Mouse (Mus musculus) hindbrain, embryonic 14.5 days (tissue): ENCODE data around the gene Tns4. TPM values are rescaled to one million over a fixed set of nuclear protein-coding genes. Genes with fewer than 3 reads are reported as not detected.

Experiments
- ATAC-seq: fragments of 200-750 bp; cut with Nextera tagmentation; 2 replicates; pipeline ENCODE4 v1.8.0; 2017; ENCODE audit warnings: moderate number of reproducible peaks, mild to moderate bottlenecking, moderate TSS enrichment, moderate library complexity; ENCODE audit not compliant: low FRiP score
- DNase-seq: peaks from one replicate; pipeline ENCODE4 v3.0.0-alpha.2; 2015; ENCODE audit warnings: low spot score
- H3K27ac ChIP-seq: fragments of 300-500 bp; sonication (generic); 2 replicates; pipeline ENCODE4 v1.5.1; 2014; ENCODE audit warnings: mild to moderate bottlenecking, moderate library complexity
- H3K27me3 ChIP-seq: fragments of 300-500 bp; sonication (generic); 2 replicates; pipeline ENCODE4 v1.6.1; 2014; ENCODE audit warnings: mild to moderate bottlenecking, low read length, mixed read lengths; ENCODE audit not compliant: control insufficient read depth, insufficient read depth
- H3K36me3 ChIP-seq: fragments of 300-500 bp; sonication (generic); replicated peaks from 2 replicates; pipeline ENCODE4 v1.6.1; 2014; ENCODE audit not compliant: control insufficient read depth, insufficient read depth
- H3K4me1 ChIP-seq: fragments of 300-500 bp; sonication (generic); replicated peaks from 2 replicates; pipeline ENCODE4 v1.6.1; 2014; ENCODE audit warnings: antibody characterized with exemption, low read length, mixed read lengths; ENCODE audit not compliant: control insufficient read depth, insufficient read depth
- H3K4me2 ChIP-seq: fragments of 300-500 bp; sonication (generic); replicated peaks from 2 replicates; pipeline ENCODE4 v1.6.1; 2014; ENCODE audit warnings: mild to moderate bottlenecking, moderate library complexity
- H3K4me3 ChIP-seq: fragments of 300-500 bp; sonication (generic); replicated peaks from 2 replicates; pipeline ENCODE4 v1.5.1; 2014; ENCODE audit warnings: mild to moderate bottlenecking, low read length
- H3K9ac ChIP-seq: fragments of 300-500 bp; sonication (generic); 2 replicates; pipeline ENCODE4 v1.6.1; 2014
- H3K9me3 ChIP-seq: fragments of 300-500 bp; sonication (generic); 2 replicates; pipeline ENCODE4 v1.6.1; 2016; ENCODE audit warnings: low read length; ENCODE audit not compliant: control insufficient read depth
- WGBS: fragments of 180-500 bp; shearing (Covaris S2); extraction: QIAGEN DNeasy Blood & Tissue Kit; methylation state at CpG from one replicate; pipeline ENCODE4 v1.1.7; 2014; 5-methylcytosine and 5-hydroxymethylcytosine counted together
- polyA plus RNA-seq: library from polyadenylated mRNA; unstranded; fragments of >200 nt; fragmentation: Nextera tagmentation; extraction: Ambion mirVana; gene quantifications from 2 replicates; pipeline ENCODE4 v1.2.1, GENCODE M21; 2014

The Tns4 gene
- polyA plus RNA-seq, 1 experiment from 2014 or later, result 0.20 TPM

GRCm38 (mm10) chr11:99098924-99099323 lies 9.8 kb upstream of the Tns4 start:
- WGBS, result 92% methylated on average over 9 of the region's 9 CpGs
- no peaks in the 10 kb centered on the region for H3K27me3 ChIP-seq
- H3K9ac ChIP-seq, result no peak overlapping the region
- no peaks in the 10 kb centered on the region for H3K4me1 ChIP-seq
- ATAC-seq (no peak), DNase-seq (no peak)
- no peak overlapping the region for H3K4me2 ChIP-seq
- H3K27ac ChIP-seq, result no peak overlapping the region
- no peaks in the 10 kb centered on the region for H3K36me3 ChIP-seq
- no peaks in the 10 kb centered on the region for H3K9me3 ChIP-seq
- no peak overlapping the region for H3K4me3 ChIP-seq

DNA sequence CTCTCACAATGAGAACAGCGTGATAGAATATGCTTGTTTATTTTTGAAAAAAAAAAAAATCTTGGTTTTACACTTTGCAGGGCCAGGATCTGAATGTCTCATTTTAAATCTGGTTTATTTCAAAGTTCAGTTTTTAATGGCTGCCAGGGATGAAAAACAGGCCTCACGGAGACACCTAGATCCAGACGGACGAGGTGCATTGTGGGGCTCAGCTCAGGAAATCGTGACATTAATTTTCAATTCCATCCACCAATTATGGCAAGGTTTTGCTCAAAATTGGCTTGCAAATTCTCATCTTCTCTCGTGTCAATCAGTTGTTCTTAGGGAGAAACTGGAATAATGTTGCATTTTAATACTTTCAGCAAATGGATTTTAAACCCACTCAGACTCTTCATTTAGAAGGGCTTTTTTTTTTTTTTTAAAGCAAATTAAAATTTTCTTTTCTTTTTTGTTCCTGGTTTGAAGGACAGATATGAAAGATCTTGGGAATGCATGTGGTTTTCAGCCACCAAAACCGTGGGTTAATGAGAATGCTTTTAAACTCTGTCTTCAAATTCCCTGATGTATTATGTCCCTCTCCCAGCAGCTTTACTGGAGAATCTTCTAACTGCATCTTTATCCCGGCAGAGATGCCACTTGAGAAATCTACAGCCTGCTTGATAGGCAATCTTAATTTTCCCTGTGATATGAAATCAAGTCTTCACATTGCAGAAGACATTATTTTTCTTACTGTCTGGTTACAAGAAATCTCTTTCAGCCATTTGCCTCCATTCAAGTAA lies 8.1 kb upstream of the Tns4 start:
- no peaks in the 10 kb centered on the region for H3K4me1 ChIP-seq
- H3K27me3 ChIP-seq, result no peaks in the 10 kb centered on the region
- DNase-seq, result no peak
- H3K36me3 ChIP-seq, result no peaks in the 10 kb centered on the region
- 76% methylated on average over 8 of the region's 8 CpGs for WGBS
- H3K9ac ChIP-seq, result no peak overlapping the region
- H3K4me3 ChIP-seq, result no peak overlapping the region
- H3K9me3 ChIP-seq, result no peaks in the 10 kb centered on the region
- H3K4me2 ChIP-seq, result no peak overlapping the region
- ATAC-seq, result no peak
- H3K27ac ChIP-seq, result no peak overlapping the region

- Histone ChIP-seq H3K4me3 (no peak overlapping the region), H3K4me1 (no peaks in the 10 kb centered on the region), H3K36me3 (no peaks in the 10 kb centered on the region), H3K4me2 (no peak overlapping the region), H3K9me3 (no peaks in the 10 kb centered on the region), H3K27ac (no peak overlapping the region), H3K9ac (no peak overlapping the region), H3K27me3 (no peaks in the 10 kb centered on the region)
- 85% methylated on average over 4 of the region's 4 CpGs for WGBS
- DNase-seq (no peak), ATAC-seq (no peak)
These were observed 7.3 kb upstream of the Tns4 start for GRCm38 (mm10) chr11:99096417-99096816.

GRCm38 (mm10) chr11:99095759-99096158 lies 6.7 kb upstream of the Tns4 start:
- Histone ChIP-seq H3K9me3 (no peaks in the 10 kb centered on the region), H3K4me3 (no peak overlapping the region), H3K4me1 (no peaks in the 10 kb centered on the region), H3K36me3 (no peaks in the 10 kb centered on the region), H3K9ac (no peak overlapping the region), H3K27me3 (no peaks in the 10 kb centered on the region), H3K4me2 (no peak overlapping the region), H3K27ac (no peak overlapping the region)
- no peak for DNase-seq
- WGBS, result 83% methylated on average over 4 of the region's 4 CpGs
- ATAC-seq, result no peak

DNA sequence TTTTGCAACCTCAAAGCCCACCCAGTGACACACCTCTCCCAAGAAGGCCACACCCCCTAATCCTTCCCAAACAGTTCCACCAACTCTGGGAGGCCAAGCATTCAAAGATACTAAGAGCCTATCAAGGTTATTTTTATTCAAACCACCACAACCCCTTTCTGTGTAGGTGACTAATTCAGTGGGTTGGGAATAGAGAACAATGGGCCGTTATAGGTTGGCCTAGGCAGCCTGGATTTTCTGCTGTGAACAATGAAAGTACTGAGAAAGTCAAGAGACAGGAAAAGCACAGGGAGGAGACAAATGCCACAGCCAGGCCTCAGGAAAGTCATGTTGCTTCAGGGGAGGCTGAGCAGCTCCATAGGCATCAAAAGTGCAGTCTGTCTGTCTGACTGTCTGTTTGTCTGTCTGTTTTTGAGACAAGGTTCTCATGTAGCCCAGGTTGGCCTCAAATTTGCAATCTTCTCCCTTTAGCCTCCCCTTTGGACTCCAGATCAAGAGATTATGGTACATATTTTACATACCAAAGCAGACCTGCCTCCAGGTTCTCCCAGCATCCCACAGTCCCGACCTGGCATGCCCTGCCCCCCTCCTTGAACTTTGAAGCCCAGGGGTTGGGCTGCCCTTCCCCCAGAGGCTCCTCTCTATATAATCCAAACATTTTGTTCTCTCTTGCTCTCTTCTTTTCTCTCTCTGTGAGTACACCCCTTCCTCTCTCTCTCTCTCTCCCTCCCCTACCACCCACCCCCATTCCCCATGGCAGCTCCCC lies 6.0 kb upstream of the Tns4 start:
- no peak overlapping the region for H3K27ac ChIP-seq
- 61% methylated on average over 2 of the region's 2 CpGs for WGBS
- no peak overlapping the region for H3K4me2 ChIP-seq
- H3K4me3 ChIP-seq, result no peak overlapping the region
- no peaks in the 10 kb centered on the region for H3K36me3 ChIP-seq
- DNase-seq (no peak), ATAC-seq (no peak)
- H3K9me3 ChIP-seq, result no peaks in the 10 kb centered on the region
- H3K9ac ChIP-seq, result no peak overlapping the region
- H3K27me3 ChIP-seq, result no peaks in the 10 kb centered on the region
- H3K4me1 ChIP-seq, result no peaks in the 10 kb centered on the region

GRCm38 (mm10) chr11:99093740-99094139 lies 4.6 kb upstream of the Tns4 start:
- no peaks in the 10 kb centered on the region for H3K36me3 ChIP-seq
- WGBS, result 85% methylated on average over 7 of the region's 7 CpGs
- H3K27ac ChIP-seq, result no peak overlapping the region
- H3K4me1 ChIP-seq, result no peaks in the 10 kb centered on the region
- H3K9ac ChIP-seq, result no peak overlapping the region
- ATAC-seq (no peak), DNase-seq (no peak)
- H3K27me3 ChIP-seq, result no peaks in the 10 kb centered on the region
- H3K9me3 ChIP-seq, result no peaks in the 10 kb centered on the region
- H3K4me3 ChIP-seq, result no peak overlapping the region
- no peak overlapping the region for H3K4me2 ChIP-seq

DNA sequence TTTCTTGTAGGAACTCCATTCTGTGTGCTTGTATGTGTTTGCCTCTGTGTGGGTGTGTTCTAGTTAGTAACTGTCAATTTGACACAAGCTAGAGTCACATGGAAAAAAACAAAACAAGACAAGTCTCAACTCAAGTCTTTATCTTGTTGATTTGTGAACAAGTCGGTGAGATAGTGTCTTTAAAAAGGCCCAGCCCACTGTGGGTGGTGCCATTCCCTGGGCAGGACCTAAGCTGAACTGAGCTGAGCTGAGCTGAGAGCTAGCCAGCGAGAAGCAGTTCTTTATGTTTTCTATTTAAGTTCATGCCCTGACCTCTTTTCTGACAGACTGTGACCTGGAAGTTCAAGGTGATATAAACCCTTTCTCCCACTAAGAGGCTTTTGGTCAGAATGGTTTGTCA lies 2.6 kb upstream of the Tns4 start:
- DNase-seq, result no peak
- Histone ChIP-seq H3K27ac (no peak overlapping the region), H3K4me3 (no peak overlapping the region), H3K4me1 (no peaks in the 10 kb centered on the region), H3K9ac (no peak overlapping the region), H3K9me3 (no peaks in the 10 kb centered on the region), H3K36me3 (no peaks in the 10 kb centered on the region), H3K27me3 (no peaks in the 10 kb centered on the region), H3K4me2 (no peak overlapping the region)
- ATAC-seq, result no peak
- WGBS, result 68% methylated on average over 2 of the region's 2 CpGs

DNA sequence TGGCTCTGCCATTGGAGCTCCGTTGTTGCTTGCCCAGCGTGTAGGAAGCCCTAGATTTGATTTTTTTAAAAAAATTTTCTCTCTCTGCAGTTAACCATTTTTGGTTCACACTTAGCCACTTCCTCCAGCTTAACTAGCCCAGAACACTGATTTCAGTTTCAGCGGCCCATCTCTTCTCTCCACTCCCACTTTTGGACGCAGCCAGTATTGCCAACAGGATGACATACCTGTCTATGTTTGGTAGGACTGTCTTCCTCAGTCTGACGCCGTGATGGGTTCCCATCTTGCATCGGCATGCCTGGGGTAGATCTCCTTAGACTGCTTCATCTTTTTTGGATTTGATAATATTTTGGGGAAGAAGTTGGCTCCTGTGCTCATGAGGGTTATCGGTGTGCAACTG lies 1.3 kb upstream of the Tns4 start:
- 93% methylated on average over 8 of the region's 8 CpGs for WGBS
- Histone ChIP-seq H3K9me3 (no peaks in the 10 kb centered on the region), H3K9ac (no peak overlapping the region), H3K4me1 (no peaks in the 10 kb centered on the region), H3K27me3 (no peaks in the 10 kb centered on the region), H3K4me2 (no peak overlapping the region), H3K4me3 (no peak overlapping the region), H3K27ac (no peak overlapping the region), H3K36me3 (no peaks in the 10 kb centered on the region)
- ATAC-seq (no peak), DNase-seq (no peak)

GRCm38 (mm10) chr11:99088486-99088885 lies 620 bp downstream of the Tns4 start:
- Histone ChIP-seq H3K27ac (no peak overlapping the region), H3K9ac (no peak overlapping the region), H3K4me3 (no peak overlapping the region), H3K27me3 (no peaks in the 10 kb centered on the region), H3K4me2 (no peak overlapping the region), H3K9me3 (no peaks in the 10 kb centered on the region), H3K4me1 (no peaks in the 10 kb centered on the region), H3K36me3 (no peaks in the 10 kb centered on the region)
- no peak for ATAC-seq
- no peak for DNase-seq
- 71% methylated on average over 2 of the region's 2 CpGs for WGBS
